Mouse (Mus musculus) embryonic facial prominence, embryonic 11.5 days (tissue): Measurements from ENCODE around the gene Fam189a1. TPM values are rescaled to one million over a fixed set of nuclear protein-coding genes. Genes with fewer than 3 reads are reported as not detected.

Experiments used
- ATAC-seq: fragments of 200-750 bp; cut with Nextera tagmentation; replicated peaks from 2 replicates; pipeline ENCODE4 v1.8.0; 2017; ENCODE audit warnings: low read depth; ENCODE audit not compliant: insufficient number of reproducible peaks, low FRiP score, low TSS enrichment
- DNase-seq: peaks from one replicate; pipeline ENCODE4 v3.0.0-alpha.2; 2015; ENCODE audit warnings: low spot score
- H3K27ac ChIP-seq: fragments of 300-500 bp; sonication (generic); replicated peaks from 2 replicates; pipeline ENCODE4 v1.5.1; 2014; ENCODE audit warnings: mild to moderate bottlenecking, low read depth, low read length, control low read depth
- H3K27me3 ChIP-seq: fragments of 300-500 bp; sonication (generic); 2 replicates; pipeline ENCODE4 v1.6.1; 2014; ENCODE audit warnings: mild to moderate bottlenecking, low read length, moderate library complexity, mixed read lengths; ENCODE audit not compliant: control insufficient read depth, insufficient read depth
- H3K36me3 ChIP-seq: fragments of 300-500 bp; sonication (generic); replicated peaks from 2 replicates; pipeline ENCODE4 v1.6.1; 2014; ENCODE audit warnings: low read depth, mild to moderate bottlenecking, low read length, moderate library complexity, mixed read lengths; ENCODE audit not compliant: control insufficient read depth, insufficient read depth
- H3K4me1 ChIP-seq: fragments of 300-500 bp; sonication (generic); 2 replicates; pipeline ENCODE4 v1.6.1; 2014; ENCODE audit warnings: low read length, mixed read lengths; ENCODE audit not compliant: control insufficient read depth, insufficient read depth
- H3K4me2 ChIP-seq: fragments of 300-500 bp; sonication (generic); 2 replicates; pipeline ENCODE4 v1.6.1; 2014; ENCODE audit warnings: low read depth, mild to moderate bottlenecking, control low read depth, low read length, moderate library complexity
- H3K4me3 ChIP-seq: fragments of 300-500 bp; sonication (generic); 2 replicates; pipeline ENCODE4 v1.5.1; 2014; ENCODE audit warnings: low read depth, low read length, control low read depth
- H3K9ac ChIP-seq: fragments of 300-500 bp; sonication (generic); replicated peaks from 2 replicates; pipeline ENCODE4 v1.6.1; 2014; ENCODE audit warnings: mild to moderate bottlenecking, control low read depth, low read length
- H3K9me3 ChIP-seq: fragments of 300-500 bp; sonication (generic); replicated peaks from 2 replicates; pipeline ENCODE4 v1.6.1; 2016; ENCODE audit warnings: mild to moderate bottlenecking, low read length, inconsistent platforms, mixed read lengths; ENCODE audit not compliant: control insufficient read depth
- WGBS: fragments of 180-500 bp; shearing (Covaris S2); extraction: QIAGEN DNeasy Blood & Tissue Kit; methylation state at CpG from one replicate; pipeline ENCODE4 v1.1.7; 2014; 5-methylcytosine and 5-hydroxymethylcytosine counted together
- microRNA-seq: library from miRNA; unstranded; fragments of <30 nt; microRNA quantifications from one replicate; pipeline ENCODE4, GENCODE M21; 2016; ENCODE audit warnings: borderline number of aligned reads
- polyA plus RNA-seq: library from polyadenylated mRNA; unstranded; fragments of >200 nt; fragmentation: Nextera tagmentation; extraction: Ambion mirVana; gene quantifications from 2 replicates; pipeline ENCODE4 v1.2.1, GENCODE M21; 2014

Gene Fam189a1
- polyA plus RNA-seq, 1 experiment from 2014 or later, result 0.88 TPM

- Histone ChIP-seq H3K4me2 (no peak overlapping the region), H3K27ac (no peak overlapping the region), H3K4me3 (no peak overlapping the region), H3K27me3 (no peaks in the 10 kb centered on the region), H3K4me1 (no peaks in the 10 kb centered on the region), H3K36me3 (no peaks in the 10 kb centered on the region), H3K9ac (no peak overlapping the region), H3K9me3 (no peaks in the 10 kb centered on the region)
- WGBS, result 84% methylated on average over 3 of the region's 3 CpGs
- ATAC-seq, result no peak
- no peak for DNase-seq
Observed at GRCm38 (mm10) chr7:64723313-64723712, 433.1 kb downstream of the Fam189a1 start.

GRCm38 (mm10) chr7:64716286-64716685, 440.1 kb downstream of the Fam189a1 start:
- WGBS, result 64% methylated on average over 2 of the region's 2 CpGs
- Histone ChIP-seq H3K4me3 (no peak overlapping the region), H3K27me3 (no peaks in the 10 kb centered on the region), H3K27ac (no peak overlapping the region), H3K4me2 (no peak overlapping the region), H3K9ac (no peak overlapping the region), H3K9me3 (no peaks in the 10 kb centered on the region), H3K4me1 (no peaks in the 10 kb centered on the region), H3K36me3 (no peaks in the 10 kb centered on the region)
- ATAC-seq (no peak), DNase-seq (no peak)

GRCm38 (mm10) chr7:64709520-64710262, 446.7 kb downstream of the Fam189a1 start:
- Histone ChIP-seq H3K4me3 (no peak overlapping the region), H3K27me3 (no peaks in the 10 kb centered on the region), H3K4me2 (no peak overlapping the region), H3K36me3 (no peaks in the 10 kb centered on the region), H3K9ac (no peak overlapping the region), H3K9me3 (no peaks in the 10 kb centered on the region), H3K4me1 (no peaks in the 10 kb centered on the region), H3K27ac (no peak overlapping the region)
- no peak for DNase-seq
- ATAC-seq, result no peak
- WGBS, result 84% methylated on average over 13 of the region's 13 CpGs

- Histone ChIP-seq H3K9me3 (no peaks in the 10 kb centered on the region), H3K36me3 (no peaks in the 10 kb centered on the region), H3K27ac (no peak overlapping the region), H3K27me3 (no peaks in the 10 kb centered on the region), H3K9ac (no peak overlapping the region), H3K4me1 (no peaks in the 10 kb centered on the region), H3K4me3 (no peak overlapping the region), H3K4me2 (no peak overlapping the region)
- no peak for ATAC-seq
- 81% methylated on average over 4 of the region's 4 CpGs for WGBS
- DNase-seq, result no peak
Observed at GRCm38 (mm10) chr7:64708176-64708575, 448.2 kb downstream of the Fam189a1 start.

Small RNA genes within 50 kb of the gene (microRNA-seq; reads per million reads assigned to microRNA genes)
- not detected for gene Gm25249
